Mouse (Mus musculus): ENCODE measurements around the gene Mrm2.

DNA sequence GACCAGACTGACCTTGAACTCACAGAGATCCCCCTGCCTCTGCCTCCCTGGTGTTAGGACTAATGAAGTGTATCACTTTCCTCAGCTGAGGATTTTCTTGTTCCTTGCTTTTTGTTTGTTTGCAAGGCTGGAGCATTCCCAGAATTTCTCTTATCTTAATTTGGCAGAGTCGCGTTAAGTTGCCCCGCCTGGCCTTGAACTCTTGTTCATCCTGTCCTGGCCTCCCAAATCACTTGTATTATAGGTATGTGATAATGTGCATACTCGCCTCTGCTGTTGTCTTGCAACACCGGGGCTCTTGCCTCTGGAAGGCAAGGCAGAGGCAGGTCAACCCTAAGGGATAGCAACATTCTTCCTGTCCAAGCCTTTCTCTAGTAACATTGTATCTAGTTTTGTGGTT, 7.6 kb downstream of the Mrm2 start:
- TF ChIP-seq CTCF (IDR thresholded peaks at IDR 0.05) (no peak), EP300 (IDR thresholded peaks at IDR 0.05) (no peak)
